Mouse (Mus musculus) forebrain, embryonic 11.5 days (tissue): ENCODE measurements around the gene Tekt4. TPM values are rescaled to one million over a fixed set of nuclear protein-coding genes. Genes with fewer than 3 reads are reported as not detected.

Experiments used
- ATAC-seq: fragments of 200-750 bp; cut with Nextera tagmentation; replicated peaks from 2 replicates; pipeline ENCODE4 v1.8.0; 2017; ENCODE audit warnings: moderate TSS enrichment; ENCODE audit not compliant: low FRiP score
- DNase-seq: peaks from one replicate; pipeline ENCODE4 v3.0.0-alpha.2; 2017; ENCODE audit warnings: low spot score
- H3K27ac ChIP-seq: fragments of 300-500 bp; sonication (generic); 2 replicates; pipeline ENCODE4 v1.5.1; 2014; ENCODE audit warnings: low read depth, low read length
- H3K27me3 ChIP-seq: fragments of 300-500 bp; sonication (generic); 2 replicates; pipeline ENCODE4 v1.6.1; 2014; ENCODE audit warnings: mild to moderate bottlenecking, low read length, mixed read lengths; ENCODE audit not compliant: control insufficient read depth, insufficient read depth
- H3K36me3 ChIP-seq: fragments of 300-500 bp; sonication (generic); 2 replicates; pipeline ENCODE4 v1.6.1; 2014; ENCODE audit warnings: mild to moderate bottlenecking, low read length, moderate library complexity, mixed read lengths; ENCODE audit not compliant: control insufficient read depth, insufficient read depth
- H3K4me1 ChIP-seq: fragments of 300-500 bp; sonication (generic); replicated peaks from 2 replicates; pipeline ENCODE4 v1.6.1; 2014; ENCODE audit warnings: low read length, mixed read lengths; ENCODE audit not compliant: control insufficient read depth, insufficient read depth
- H3K4me2 ChIP-seq: fragments of 300-500 bp; sonication (generic); 2 replicates; pipeline ENCODE4 v1.6.1; 2014; ENCODE audit warnings: low read depth, mild to moderate bottlenecking, low read length, moderate library complexity, mixed read lengths; ENCODE audit not compliant: severe bottlenecking
- H3K4me3 ChIP-seq: fragments of 300-500 bp; sonication (generic); 2 replicates; pipeline ENCODE4 v1.5.1; 2014; ENCODE audit warnings: low read depth, low read length
- H3K9ac ChIP-seq: fragments of 300-500 bp; sonication (generic); 2 replicates; pipeline ENCODE4 v1.6.1; 2014; ENCODE audit warnings: low read length
- H3K9me3 ChIP-seq: fragments of 300-500 bp; sonication (generic); 2 replicates; pipeline ENCODE4 v1.6.1; 2016; ENCODE audit warnings: low read length, mixed read lengths; ENCODE audit not compliant: control insufficient read depth
- WGBS: fragments of 180-500 bp; shearing (Covaris S2); extraction: QIAGEN DNeasy Blood & Tissue Kit; methylation state at CpG from one replicate; pipeline ENCODE4 v1.1.7; 2014; 5-methylcytosine and 5-hydroxymethylcytosine counted together
- polyA plus RNA-seq: library from polyadenylated mRNA; unstranded; fragments of >200 nt; fragmentation: Nextera tagmentation; extraction: Ambion mirVana; gene quantifications from 2 replicates; pipeline ENCODE4 v1.2.1, GENCODE M21; 2014

Tekt4 gene
- polyA plus RNA-seq, 1 experiment from 2014 or later, result 0.12 TPM

- Histone ChIP-seq H3K4me2 (no peak overlapping the region), H3K27ac (no peak overlapping the region), H3K4me1 (0 out of 2 replicates have a peak, but pooled peaks cover 5% of the 10 kb centered on the region), H3K36me3 (no peaks in the 10 kb centered on the region), H3K27me3 (peaks cover 28% of the 10 kb centered on the region), H3K9me3 (no peaks in the 10 kb centered on the region), H3K9ac (no peak overlapping the region), H3K4me3 (no peak overlapping the region)
- no peak for DNase-seq
- ATAC-seq, result no peak
- WGBS, result 66% methylated on average over 14 of the region's 14 CpGs
Measured at GRCm38 (mm10) chr17:25472044-25472443, 17.6 kb downstream of the Tekt4 start.

GRCm38 (mm10) chr17:25474330-25475077 is 20.1 kb downstream of the Tekt4 start:
- Histone ChIP-seq H3K27me3 (peaks cover 28% of the 10 kb centered on the region), H3K4me2 (peak overlapping the region; percentile 66), H3K27ac (no peak overlapping the region), H3K9me3 (no peaks in the 10 kb centered on the region), H3K4me1 (0 out of 2 replicates have a peak, but pooled peaks cover 5% of the 10 kb centered on the region), H3K36me3 (no peaks in the 10 kb centered on the region), H3K9ac (peak overlapping the region; percentile 29; the same call in 1 of the 2 replicates), H3K4me3 (peak overlapping the region; percentile 30)
- peak; percentile 58; the same call in 1 of the 2 replicates for ATAC-seq
- WGBS, result 2% methylated on average over 38 of the region's 38 CpGs
- peak; percentile 84 for DNase-seq

- Histone ChIP-seq H3K4me2 (no peak overlapping the region), H3K4me3 (no peak overlapping the region), H3K36me3 (no peaks in the 10 kb centered on the region), H3K27me3 (peaks cover 28% of the 10 kb centered on the region), H3K27ac (no peak overlapping the region), H3K9ac (no peak overlapping the region), H3K4me1 (0 out of 2 replicates have a peak, but pooled peaks cover 5% of the 10 kb centered on the region), H3K9me3 (no peaks in the 10 kb centered on the region)
- no peak for ATAC-seq
- peak; percentile 69 for DNase-seq
- 39% methylated on average over 19 of the region's 19 CpGs for WGBS
Measured at GRCm38 (mm10) chr17:25475946-25476744, 21.7 kb downstream of the Tekt4 start.

- no peak overlapping the region for H3K4me3 ChIP-seq
- H3K9me3 ChIP-seq, result no peaks in the 10 kb centered on the region
- H3K27me3 ChIP-seq, result peaks cover 5% of the 10 kb centered on the region
- ATAC-seq (no peak), DNase-seq (no peak)
- H3K4me1 ChIP-seq, result 0 out of 2 replicates have a peak, but pooled peaks cover 3% of the 10 kb centered on the region
- no peak overlapping the region for H3K9ac ChIP-seq
- no peak overlapping the region for H3K4me2 ChIP-seq
- WGBS, result 53% methylated on average over 8 of the region's 8 CpGs
- H3K36me3 ChIP-seq, result no peaks in the 10 kb centered on the region
- H3K27ac ChIP-seq, result no peak overlapping the region
Measured at GRCm38 (mm10) chr17:25480152-25480551, 25.7 kb downstream of the Tekt4 start.

GRCm38 (mm10) chr17:25480820-25481219 is 26.4 kb downstream of the Tekt4 start:
- 0 out of 2 replicates have a peak, but pooled peaks cover 3% of the 10 kb centered on the region for H3K4me1 ChIP-seq
- DNase-seq (no peak), ATAC-seq (no peak)
- H3K9me3 ChIP-seq, result no peaks in the 10 kb centered on the region
- no peak overlapping the region for H3K9ac ChIP-seq
- 73% methylated on average over 4 of the region's 4 CpGs for WGBS
- no peaks in the 10 kb centered on the region for H3K27me3 ChIP-seq
- no peak overlapping the region for H3K4me3 ChIP-seq
- H3K27ac ChIP-seq, result no peak overlapping the region
- H3K4me2 ChIP-seq, result no peak overlapping the region
- H3K36me3 ChIP-seq, result no peaks in the 10 kb centered on the region

- no peak for DNase-seq
- H3K4me2 ChIP-seq, result no peak overlapping the region
- no peak overlapping the region for H3K9ac ChIP-seq
- no peak for ATAC-seq
- H3K27ac ChIP-seq, result no peak overlapping the region
- no peaks in the 10 kb centered on the region for H3K9me3 ChIP-seq
- no peaks in the 10 kb centered on the region for H3K36me3 ChIP-seq
- H3K27me3 ChIP-seq, result no peaks in the 10 kb centered on the region
- H3K4me1 ChIP-seq, result no peaks in the 10 kb centered on the region
- 88% methylated on average over 6 of the region's 6 CpGs for WGBS
- H3K4me3 ChIP-seq, result no peak overlapping the region
Measured at GRCm38 (mm10) chr17:25482092-25482491, 27.7 kb downstream of the Tekt4 start.

- peak; percentile 72 for DNase-seq
- ATAC-seq, result no peak
- Histone ChIP-seq H3K9me3 (no peaks in the 10 kb centered on the region), H3K4me1 (peaks cover 6% of the 10 kb centered on the region; the same call in 1 of the 2 replicates), H3K4me2 (peak within 1 kb of the TSS; percentile 49; the same call in 1 of the 2 replicates), H3K27me3 (peaks cover 25% of the 10 kb centered on the region), H3K4me3 (peak within 1 kb of the TSS; percentile 21), H3K9ac (peak within 1 kb of the TSS; percentile 37; the same call in 1 of the 2 replicates), H3K36me3 (no peaks in the 10 kb centered on the region), H3K27ac (no peak within 1 kb of the TSS)
- WGBS, result 1% methylated on average over 22 of the region's 28 CpGs
Measured at GRCm38 (mm10) chr17:25497013-25497412, 42.6 kb downstream of the Tekt4 start, which contains the start of gene Sstr5. Sstr5 (minus strand) TSS chr17:25497288.

GRCm38 (mm10) chr17:25502599-25502998 is 48.2 kb downstream of the Tekt4 start:
- ATAC-seq (no peak), DNase-seq (no peak)
- Histone ChIP-seq H3K36me3 (no peaks in the 10 kb centered on the region), H3K9me3 (no peaks in the 10 kb centered on the region), H3K4me3 (no peak overlapping the region), H3K27me3 (peaks cover 2% of the 10 kb centered on the region), H3K4me1 (no peaks in the 10 kb centered on the region), H3K9ac (no peak overlapping the region), H3K4me2 (no peak overlapping the region), H3K27ac (no peak overlapping the region)
- 74% methylated on average over 4 of the region's 4 CpGs for WGBS
